Mouse (Mus musculus) testis, adult 2 months (tissue): Measurements from ENCODE around the gene Bet1l.

ENCODE experiments used
- CTCF ChIP-seq: fragments of 200-500 bp; IDR thresholded peaks from 2 replicates; pipeline ENCODE4 v1.5.1; 2012; ENCODE audit warnings: low read depth, mild to moderate bottlenecking, inconsistent platforms, low read length, moderate library complexity; ENCODE audit not compliant: control insufficient read depth, insufficient read depth, insufficient replicate concordance
- POLR2A ChIP-seq: fragments of 200-500 bp; IDR thresholded peaks from 2 replicates; pipeline ENCODE4 v1.6.1; 2012; ENCODE audit warnings: low read depth, mild to moderate bottlenecking, inconsistent platforms, low read length, moderate library complexity; ENCODE audit not compliant: control insufficient read depth

DNA sequence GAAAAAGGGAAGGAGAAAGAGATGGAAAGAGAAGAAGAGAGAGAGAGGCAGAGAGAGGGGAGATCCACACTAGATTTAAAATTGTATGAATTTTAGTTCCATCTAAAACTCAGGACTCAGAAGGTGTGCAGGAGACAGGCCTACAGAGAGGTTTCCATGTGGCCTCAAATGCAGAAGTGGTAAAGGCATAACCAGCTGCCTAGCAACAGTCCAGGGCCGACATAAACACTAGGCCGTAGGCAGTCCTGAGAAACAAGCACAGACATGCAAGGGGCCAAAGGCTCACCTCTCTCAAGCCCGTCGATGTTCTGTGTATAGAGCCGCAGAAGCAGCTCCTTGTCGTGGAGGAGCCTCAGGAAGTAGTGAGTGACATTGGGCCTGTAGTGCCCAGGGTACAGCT is 20.0 kb upstream of the Bet1l start:
- TF ChIP-seq POLR2A (no peak), CTCF (no peak)
